Mouse (Mus musculus) hematopoietic multipotent progenitor cell, adult 10-12 weeks (in vitro differentiated cells): Measurements from ENCODE around the gene 5330417C22Rik. TPM values are rescaled to one million over a fixed set of nuclear protein-coding genes. Genes with fewer than 3 reads are reported as not detected.

ENCODE experiments used
- polyA plus RNA-seq: library from polyadenylated mRNA; stranded (reverse); fragments of >175 nt; gene quantifications from 2 replicates; pipeline ENCODE4 v1.2.3, GENCODE M21; 2012; ENCODE audit warnings: low replicate concordance

The 5330417C22Rik gene
- 0.23 and 0.47 TPM in 2 replicates for polyA plus RNA-seq

DNA sequence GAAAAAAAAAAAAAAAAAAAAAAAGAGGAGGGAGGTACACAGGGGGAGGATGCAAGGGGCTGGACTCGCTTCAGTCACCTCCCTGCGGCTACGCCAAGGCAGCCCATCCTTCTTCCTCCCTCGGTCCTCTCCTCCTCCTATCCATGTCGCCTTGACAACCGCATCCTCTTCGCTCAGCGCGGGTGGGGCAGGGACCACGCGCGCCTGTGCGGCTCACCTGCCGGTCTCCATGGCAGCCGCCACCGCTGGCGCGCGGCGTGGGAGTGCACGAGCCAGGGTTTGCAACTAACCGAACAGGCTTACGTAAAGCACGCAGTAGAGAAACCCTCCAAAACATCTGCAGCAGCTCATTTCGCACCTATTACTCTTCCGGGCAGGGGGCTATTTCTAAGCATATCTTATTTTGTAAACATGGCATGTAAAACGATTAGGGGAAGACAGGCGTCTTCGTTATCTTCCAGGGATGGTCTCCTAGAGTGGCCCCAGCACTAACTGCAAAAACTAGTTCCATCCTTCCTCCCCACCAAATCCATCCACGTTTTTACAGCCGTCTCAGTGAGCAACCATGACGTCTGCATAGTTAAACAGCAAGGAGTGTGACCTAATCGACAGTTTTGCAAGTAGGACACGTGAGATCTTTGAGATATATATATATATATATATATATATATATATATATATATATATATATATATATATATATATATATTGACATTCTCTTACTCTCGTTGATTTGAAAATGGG lies at the start of gene 5330417C22Rik:
Gene 5330417C22Rik, minus strand, starts transcription at position 20 of the 744 bp plus-strand sequence.

DNA sequence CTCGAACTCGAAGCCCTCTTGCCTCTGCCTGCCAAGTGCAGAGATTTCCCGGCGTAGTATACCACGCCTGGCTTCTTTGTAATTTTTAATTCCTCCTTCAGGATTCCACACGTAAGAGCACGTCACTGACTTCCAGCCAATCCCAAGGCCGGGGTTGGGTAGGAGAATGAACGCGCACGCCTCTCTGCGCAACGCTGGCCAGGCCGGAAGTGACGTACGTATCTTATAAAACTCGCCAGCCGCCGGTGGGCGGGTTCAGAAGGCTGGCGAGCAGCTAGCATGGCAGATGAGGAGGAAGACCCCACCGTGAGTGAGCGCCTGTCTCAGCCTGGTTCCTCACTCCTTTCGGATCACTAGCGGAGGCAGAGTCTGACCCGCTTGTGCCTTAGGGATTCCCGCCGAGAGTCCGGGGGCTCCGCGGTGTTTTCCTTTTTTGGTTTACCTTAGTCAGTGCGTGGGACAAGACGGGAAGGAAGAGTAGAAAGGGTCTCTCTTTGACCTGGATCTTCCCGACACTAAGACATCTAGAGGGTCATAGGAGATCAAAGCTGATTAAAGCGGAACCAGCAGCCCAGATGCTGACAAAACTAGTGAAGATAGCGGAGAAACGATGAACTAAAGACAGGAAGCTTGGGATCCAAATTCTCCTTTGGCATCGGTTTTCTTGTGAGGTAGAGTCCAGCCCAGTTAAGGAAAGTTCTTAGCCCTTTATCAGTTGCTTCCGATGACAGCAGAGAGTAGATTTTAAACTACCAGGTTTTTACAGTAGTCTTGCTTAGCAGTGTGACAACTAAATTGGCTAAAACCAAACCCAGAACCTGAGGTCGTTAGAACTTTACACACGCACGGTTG lies 35.3 kb upstream of the 5330417C22Rik start, which contains the start of gene Taf13:
Gene Taf13, plus strand, starts transcription at position 256 of the 852 bp plus-strand sequence.

GRCm38 (mm10) chr3:108562133-108562730 lies 25.9 kb upstream of the 5330417C22Rik start, which contains the start of gene Tmem167b:
TSS of gene Tmem167b (minus strand) at chr3:108562466.

GRCm38 (mm10) chr3:108533951-108534350 lies 2.4 kb downstream of the 5330417C22Rik start, which contains the start of gene 1700013F07Rik:
TSS of gene 1700013F07Rik (plus strand) at chr3:108534150.

DNA sequence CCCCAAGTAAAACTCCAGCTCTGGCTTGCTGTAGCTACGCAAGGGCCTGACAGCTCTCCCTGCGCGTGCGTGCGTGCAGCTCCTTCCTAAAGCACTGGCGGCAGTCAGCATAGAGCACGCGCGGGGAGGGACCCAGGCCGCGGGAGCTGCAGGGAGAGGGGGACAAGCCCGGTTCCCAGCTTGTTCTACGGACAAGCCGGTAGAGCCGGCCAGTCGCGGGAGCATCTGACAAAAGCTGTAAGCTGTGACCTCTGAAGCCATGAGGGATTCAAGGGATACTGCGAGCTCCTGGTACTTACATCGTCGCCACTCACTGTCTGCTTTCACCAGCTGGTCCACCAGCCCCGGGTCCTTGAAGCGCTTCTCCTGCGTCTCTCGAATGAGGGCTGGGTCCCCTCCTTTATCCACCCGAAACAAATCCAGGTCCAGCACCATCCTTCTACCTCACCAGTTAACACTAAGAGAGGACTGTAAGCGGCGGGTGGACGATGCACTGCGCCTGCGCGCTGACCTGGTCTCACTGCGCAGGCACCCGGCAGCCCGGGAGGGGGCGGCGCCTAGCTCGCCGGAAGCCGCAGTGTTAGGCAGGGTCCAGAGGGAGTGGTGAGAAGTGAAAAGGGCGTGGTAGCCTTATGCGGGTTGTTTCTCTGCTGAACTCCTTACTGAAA lies 91.5 kb downstream of the 5330417C22Rik start, which contains the start of gene Sars:
Gene Sars, minus strand, starts transcription at position 512 of the 668 bp plus-strand sequence.

GRCm38 (mm10) chr3:108414857-108415830 lies 121.2 kb downstream of the 5330417C22Rik start, which contains the start of gene Celsr2:
TSS of gene Celsr2 (minus strand) at chr3:108415552.

Other genes with a start within 250 kb of the 5330417C22Rik start
- gene Mybphl, start 171.6 kb downstream of the 5330417C22Rik start, polyA plus RNA-seq, result not detected in 2 replicates
- gene Psrc1, start 152.7 kb downstream of the 5330417C22Rik start, polyA plus RNA-seq, result 2.0 and 4.1 TPM in 2 replicates
- 3.1 and 5.0 TPM in 2 replicates for gene Celsr2, start 121.0 kb downstream of the 5330417C22Rik start, polyA plus RNA-seq
- gene Sars, start 91.3 kb downstream of the 5330417C22Rik start, polyA plus RNA-seq, result 16.9 and 83.4 TPM in 2 replicates
- gene 1700013F07Rik, start 2.4 kb downstream of the 5330417C22Rik start, polyA plus RNA-seq, result not detected in 2 replicates
- gene Tmem167b, start 25.9 kb upstream of the 5330417C22Rik start, polyA plus RNA-seq, result 2.9 and 4.1 TPM in 2 replicates
- gene Taf13, start 35.2 kb upstream of the 5330417C22Rik start, polyA plus RNA-seq, result 0.25 and 1.1 TPM in 2 replicates
- 4.8 and 16.8 TPM in 2 replicates for gene Wdr47, start 54.7 kb upstream of the 5330417C22Rik start, polyA plus RNA-seq
- 8.2 and 15.6 TPM in 2 replicates for gene Clcc1, start 117.4 kb upstream of the 5330417C22Rik start, polyA plus RNA-seq
- gene Gpsm2, start 185.8 kb upstream of the 5330417C22Rik start, polyA plus RNA-seq, result 0.74 and 8.6 TPM in 2 replicates
- gene Aknad1, start 203.1 kb upstream of the 5330417C22Rik start, polyA plus RNA-seq, result 0.04 TPM in 1 of 2 replicates, not detected in the other